26 mouse cellular contexts compared by ENCODE assay signal in genomic region chr14:61221166-61221565, GRCm38 (mm10). TPM values are rescaled to one million over a fixed set of nuclear protein-coding genes. Genes with fewer than 3 reads are reported as not detected.
DNase-seq lines count a peak whose midpoint lies in the region; ATAC-seq and TF ChIP-seq lines count a peak whose summit lies in the region.
"Had no signal": no experiment of that assay in that cellular context is flagged by ENCODE, and none has a peak within 500 bp of the region (broad histone marks: within the 10 kb centered on the region; RNA-seq: fewer than 3 reads in every experiment).

No protein-coding gene starts in this region.

- H3K4me3 ChIP-seq in embryonic facial prominence, embryonic 14.5 days (ENCODE audit: low read depth, low read length): no peak overlapping the region
- no peak overlapping the region for H3K4me3 ChIP-seq in hindbrain, postnatal 0 days (ENCODE audit: low read length)
- no peak overlapping the region for H3K4me3 ChIP-seq in kidney, adult 2 months (ENCODE audit: insufficient read depth, low read depth, low read length)
- H3K4me3 ChIP-seq: embryonic facial prominence, embryonic 15.5 days; forebrain, embryonic 15.5 days; heart, embryonic 10.5 days; kidney, embryonic 15.5 days; limb, embryonic 15.5 days; lung, embryonic 15.5 days; midbrain, embryonic 10.5 days had no signal

- DNase-seq in cerebellum, adult 11 months: no peak
- DNase-seq in cerebellum, adult 8-10 months: peak; percentile 20
- peak; percentile 40 to 57 for DNase-seq in cerebellum, postnatal 36 days
- DNase-seq in embryonic facial prominence, embryonic 14.5 days (ENCODE audit: low spot score): peak; percentile 34
- DNase-seq in hindbrain, postnatal 0 days (ENCODE audit: low spot score): no peak
- no peak for DNase-seq in kidney, adult 2 months
- no peak for DNase-seq in kidney, adult 9 months
- DNase-seq: adrenal gland, postnatal 10 days; kidney, postnatal 36 days; thymus, adult 2 months had no signal

- TF ChIP-seq CTCF in hindbrain, postnatal 0 days (IDR thresholded peaks at IDR 0.05; ENCODE audit: low read depth): no peak
- TF ChIP-seq CTCF in kidney, adult 2 months (conservative IDR thresholded peaks at IDR 0.05; ENCODE audit: insufficient read depth, insufficient read length, low read depth, low read length): no peak

- no peak overlapping the region for H3K9ac ChIP-seq in embryonic facial prominence, embryonic 14.5 days (ENCODE audit: low read depth, low read length)
- no peak overlapping the region for H3K9ac ChIP-seq in hindbrain, postnatal 0 days (replicated peaks; ENCODE audit: low read length)
- H3K9ac ChIP-seq: embryonic facial prominence, embryonic 15.5 days; forebrain, embryonic 15.5 days; kidney, embryonic 15.5 days; limb, embryonic 15.5 days; liver, embryonic 14.5 days; lung, embryonic 15.5 days had no signal

- TF ChIP-seq POLR2A in kidney, adult 2 months (IDR thresholded peaks at IDR 0.05; ENCODE audit: low read depth, low read length): no peak

- H3K36me3 ChIP-seq in embryonic facial prominence, embryonic 14.5 days (ENCODE audit: control insufficient read depth, insufficient read depth, low read length): no peaks in the 10 kb centered on the region
- H3K36me3 ChIP-seq in hindbrain, postnatal 0 days (ENCODE audit: insufficient read depth, low read length): no peaks in the 10 kb centered on the region
- H3K36me3 ChIP-seq in kidney, adult 2 months (ENCODE audit: control insufficient read depth, insufficient read depth, low read length): no peaks in the 10 kb centered on the region
- H3K36me3 ChIP-seq: embryonic facial prominence, embryonic 15.5 days; forebrain, embryonic 15.5 days; heart, embryonic 10.5 days; kidney, embryonic 15.5 days; limb, embryonic 15.5 days; lung, embryonic 15.5 days; midbrain, embryonic 10.5 days had no signal

- H3K27me3 ChIP-seq in embryonic facial prominence, embryonic 14.5 days (replicated peaks; ENCODE audit: control insufficient read depth, insufficient read depth, low read length): no peaks in the 10 kb centered on the region
- H3K27me3 ChIP-seq in hindbrain, postnatal 0 days (ENCODE audit: insufficient read depth, low read length): no peaks in the 10 kb centered on the region
- H3K27me3 ChIP-seq in kidney, adult 2 months (replicated peaks; ENCODE audit: control insufficient read depth, insufficient read depth, low read length): no peaks in the 10 kb centered on the region
- H3K27me3 ChIP-seq: embryonic facial prominence, embryonic 15.5 days; forebrain, embryonic 15.5 days; kidney, embryonic 15.5 days; limb, embryonic 15.5 days; lung, embryonic 15.5 days had no signal

- ATAC-seq in cerebellum, adult (ENCODE audit: insufficient number of reproducible peaks, low FRiP score, low TSS enrichment): 0 out of 2 replicates have a peak, but pooled peaks have one; percentile 21
- ATAC-seq in embryonic facial prominence, embryonic 14.5 days (ENCODE audit: low read depth): no peak
- no peak for ATAC-seq in hindbrain, postnatal 0 days
- ATAC-seq: forebrain, embryonic 15.5 days; hindbrain, embryonic 16.5 days; intestine, embryonic 16.5 days had no signal

- WGBS in embryonic facial prominence, embryonic 14.5 days: 43% methylated on average over 5 of the region's 5 CpGs
- WGBS in hindbrain, postnatal 0 days: 81% methylated on average over 5 of the region's 5 CpGs
- 81% methylated on average over 5 of the region's 5 CpGs for WGBS in kidney, adult 2 months

- no peak overlapping the region for H3K4me2 ChIP-seq in embryonic facial prominence, embryonic 14.5 days (ENCODE audit: low read depth, low read length)
- H3K4me2 ChIP-seq in hindbrain, postnatal 0 days (ENCODE audit: low read depth, low read length): no peak overlapping the region
- H3K4me2 ChIP-seq: embryonic facial prominence, embryonic 15.5 days; forebrain, embryonic 15.5 days; kidney, embryonic 15.5 days; limb, embryonic 15.5 days; lung, embryonic 15.5 days had no signal

- H3K9me3 ChIP-seq in embryonic facial prominence, embryonic 14.5 days (ENCODE audit: control insufficient read depth, low read length): no peaks in the 10 kb centered on the region
- no peaks in the 10 kb centered on the region for H3K9me3 ChIP-seq in hindbrain, postnatal 0 days (ENCODE audit: low read length)
- H3K9me3 ChIP-seq: embryonic facial prominence, embryonic 15.5 days; forebrain, embryonic 15.5 days; heart, embryonic 10.5 days; kidney, embryonic 15.5 days; limb, embryonic 15.5 days; lung, embryonic 15.5 days; midbrain, embryonic 10.5 days had no signal

- no peak overlapping the region for H3K27ac ChIP-seq in embryonic facial prominence, embryonic 14.5 days (replicated peaks; ENCODE audit: low read depth, low read length)
- H3K27ac ChIP-seq in hindbrain, postnatal 0 days: no peak overlapping the region
- H3K27ac ChIP-seq in kidney, adult 2 months (ENCODE audit: insufficient read depth, low read depth, low read length): no peak overlapping the region
- H3K27ac ChIP-seq: embryonic facial prominence, embryonic 15.5 days; forebrain, embryonic 15.5 days; heart, embryonic 10.5 days; kidney, embryonic 15.5 days; limb, embryonic 15.5 days; liver, embryonic 14.5 days; lung, embryonic 15.5 days; midbrain, embryonic 10.5 days; stomach, postnatal 0 days had no signal

- H3K4me1 ChIP-seq in embryonic facial prominence, embryonic 14.5 days (ENCODE audit: control insufficient read depth, insufficient read depth, low read length): peaks cover 12% of the 10 kb centered on the region; the same call in 1 of the 2 replicates
- H3K4me1 ChIP-seq in hindbrain, postnatal 0 days (ENCODE audit: insufficient read depth, low read length): no peaks in the 10 kb centered on the region
- no peaks in the 10 kb centered on the region for H3K4me1 ChIP-seq in kidney, adult 2 months (ENCODE audit: control insufficient read depth, insufficient read depth, low read length)
- H3K4me1 ChIP-seq: kidney, embryonic 15.5 days; lung, embryonic 15.5 days had no signal

RNA-seq across cellular contexts. Expression of gene Sgcg, which starts 37.1 kb away (rescaled TPM):
- 22.1 and 33.9 TPM in 2 replicates for polyA plus RNA-seq in embryonic facial prominence, embryonic 14.5 days (2014; fragmentation: Nextera tagmentation; extraction: Ambion mirVana)
- total RNA-seq in hindbrain, postnatal 0 days (2014; rRNA removed): 0.52 and 0.72 TPM in 2 replicates
- polyA plus RNA-seq in hindbrain, postnatal 0 days (2015; fragmentation: Nextera tagmentation; extraction: Ambion mirVana): 0.49 and 0.76 TPM in 2 replicates
- 0.05 and 1.5 TPM in 2 replicates for polyA plus RNA-seq in kidney, adult 2 months (2012; rRNA removed)
- total RNA-seq: hematopoietic stem cell, adult 5-6 weeks; left cerebral cortex, postnatal 25 days; neutrophil, adult 5-6 weeks had no signal
- polyA plus RNA-seq: midbrain, embryonic 10.5 days; small intestine, adult 2 months had no signal

Comparison
In these comparisons a context has a peak if more than half of its experiments do, and no peak if none do; other contexts are left out.
1. DNase-seq: peak in cerebellum, adult 8-10 months (single experiment), cerebellum, postnatal 36 days (2 of 2) and embryonic facial prominence, embryonic 14.5 days (single experiment); none in cerebellum, adult 11 months (single experiment), hindbrain, postnatal 0 days (single experiment), kidney, adult 2 months (single experiment) and kidney, adult 9 months (single experiment).